Mouse (Mus musculus) stomach, embryonic 15.5 days (tissue): ENCODE results near the gene D430041D05Rik. TPM values are rescaled to one million over a fixed set of nuclear protein-coding genes. Genes with fewer than 3 reads are reported as not detected.

Experiments used
- ATAC-seq: fragments of 200-750 bp; cut with Nextera tagmentation; 2 replicates; pipeline ENCODE4 v1.8.0; 2017; ENCODE audit warnings: low read depth, moderate number of reproducible peaks, moderate TSS enrichment; ENCODE audit not compliant: insufficient read depth, low FRiP score
- H3K27ac ChIP-seq: fragments of 300-500 bp; sonication (generic); 2 replicates; pipeline ENCODE4 v1.5.1; 2015; ENCODE audit warnings: mild to moderate bottlenecking, inconsistent platforms
- H3K27me3 ChIP-seq: fragments of 300-500 bp; sonication (generic); replicated peaks from 2 replicates; pipeline ENCODE4 v1.6.1; 2015; ENCODE audit warnings: inconsistent platforms
- H3K36me3 ChIP-seq: fragments of 300-500 bp; sonication (generic); 2 replicates; pipeline ENCODE4 v1.6.1; 2015; ENCODE audit warnings: inconsistent platforms
- H3K4me1 ChIP-seq: fragments of 300-500 bp; sonication (generic); 2 replicates; pipeline ENCODE4 v1.6.1; 2015; ENCODE audit warnings: inconsistent platforms
- H3K4me2 ChIP-seq: fragments of 300-500 bp; sonication (generic); 2 replicates; pipeline ENCODE4 v1.6.1; 2015; ENCODE audit warnings: mild to moderate bottlenecking, inconsistent platforms
- H3K4me3 ChIP-seq: fragments of 300-500 bp; sonication (generic); replicated peaks from 2 replicates; pipeline ENCODE4 v1.5.1; 2015; ENCODE audit warnings: inconsistent platforms
- H3K9ac ChIP-seq: fragments of 300-500 bp; sonication (generic); 2 replicates; pipeline ENCODE4 v1.6.1; 2015; ENCODE audit warnings: inconsistent platforms
- H3K9me3 ChIP-seq: fragments of 300-500 bp; sonication (generic); 2 replicates; pipeline ENCODE4 v1.6.1; 2016; ENCODE audit warnings: inconsistent platforms
- WGBS: fragments of 180-500 bp; shearing (Covaris S2); methylation state at CpG from one replicate; pipeline ENCODE4 v1.1.7; 2015; 5-methylcytosine and 5-hydroxymethylcytosine counted together
- polyA plus RNA-seq: library from polyadenylated mRNA; unstranded; fragments of >200 nt; fragmentation: Nextera tagmentation; extraction: Ambion mirVana; gene quantifications from 2 replicates; pipeline ENCODE4 v1.2.1, GENCODE M21; 2015

The D430041D05Rik gene
- polyA plus RNA-seq, 1 experiment from 2014 or later = 0.19 TPM

- no peak overlapping the region for H3K4me3 ChIP-seq
- ATAC-seq = no peak
- no peak overlapping the region for H3K27ac ChIP-seq
- no peak overlapping the region for H3K4me2 ChIP-seq
- no peaks in the 10 kb centered on the region for H3K36me3 ChIP-seq
- H3K4me1 ChIP-seq = no peaks in the 10 kb centered on the region
- H3K9me3 ChIP-seq = no peaks in the 10 kb centered on the region
- no peak overlapping the region for H3K9ac ChIP-seq
- WGBS = 66% methylated on average over 4 of the region's 4 CpGs
- no peaks in the 10 kb centered on the region for H3K27me3 ChIP-seq
Measured at GRCm38 (mm10) chr2:104372156-104372555, 38.7 kb downstream of the D430041D05Rik start.

GRCm38 (mm10) chr2:104371606-104372130 lies 39.1 kb downstream of the D430041D05Rik start:
- 69% methylated on average over 6 of the region's 6 CpGs for WGBS
- H3K4me2 ChIP-seq = no peak overlapping the region

GRCm38 (mm10) chr2:104367836-104368298 lies 42.9 kb downstream of the D430041D05Rik start:
- no peak for ATAC-seq
- H3K27me3 ChIP-seq = no peaks in the 10 kb centered on the region
- no peak overlapping the region for H3K4me3 ChIP-seq
- 36% methylated on average over 6 of the region's 6 CpGs for WGBS
- H3K9me3 ChIP-seq = no peaks in the 10 kb centered on the region
- H3K4me1 ChIP-seq = no peaks in the 10 kb centered on the region
- H3K27ac ChIP-seq = no peak overlapping the region
- H3K36me3 ChIP-seq = no peaks in the 10 kb centered on the region
- H3K9ac ChIP-seq = no peak overlapping the region
- no peak overlapping the region for H3K4me2 ChIP-seq

More at GRCm38 (mm10) chr2:104371606-104372130, 39.1 kb downstream of the D430041D05Rik start:
- ATAC-seq = no peak
- Histone ChIP-seq H3K4me1 (no peaks in the 10 kb centered on the region), H3K4me3 (no peak overlapping the region), H3K27me3 (no peaks in the 10 kb centered on the region), H3K27ac (no peak overlapping the region), H3K9ac (no peak overlapping the region), H3K36me3 (no peaks in the 10 kb centered on the region), H3K9me3 (no peaks in the 10 kb centered on the region)

- no peaks in the 10 kb centered on the region for H3K4me1 ChIP-seq
- H3K4me2 ChIP-seq = no peak overlapping the region
- H3K36me3 ChIP-seq = no peaks in the 10 kb centered on the region
- no peaks in the 10 kb centered on the region for H3K9me3 ChIP-seq
- 61% methylated on average over 2 of the region's 2 CpGs for WGBS
- H3K27ac ChIP-seq = no peak overlapping the region
- H3K4me3 ChIP-seq = no peak overlapping the region
- no peaks in the 10 kb centered on the region for H3K27me3 ChIP-seq
- no peak for ATAC-seq
- H3K9ac ChIP-seq = no peak overlapping the region
Measured at GRCm38 (mm10) chr2:104367291-104367690, 43.5 kb downstream of the D430041D05Rik start.

- WGBS = 68% methylated on average over 3 of the region's 3 CpGs
- no peaks in the 10 kb centered on the region for H3K27me3 ChIP-seq
- no peaks in the 10 kb centered on the region for H3K4me1 ChIP-seq
- no peak for ATAC-seq
- no peaks in the 10 kb centered on the region for H3K36me3 ChIP-seq
- H3K9ac ChIP-seq = no peak overlapping the region
- no peak overlapping the region for H3K4me2 ChIP-seq
- no peak overlapping the region for H3K27ac ChIP-seq
- no peaks in the 10 kb centered on the region for H3K9me3 ChIP-seq
- H3K4me3 ChIP-seq = no peak overlapping the region
Measured at GRCm38 (mm10) chr2:104359305-104359704, 51.5 kb downstream of the D430041D05Rik start.

GRCm38 (mm10) chr2:104358881-104359280 lies 51.9 kb downstream of the D430041D05Rik start:
- Histone ChIP-seq H3K36me3 (no peaks in the 10 kb centered on the region), H3K27me3 (no peaks in the 10 kb centered on the region), H3K9ac (no peak overlapping the region), H3K4me1 (no peaks in the 10 kb centered on the region), H3K27ac (no peak overlapping the region), H3K4me3 (no peak overlapping the region), H3K9me3 (no peaks in the 10 kb centered on the region), H3K4me2 (no peak overlapping the region)
- no peak for ATAC-seq
- 58% methylated on average over 1 of the region's 1 CpGs for WGBS

GRCm38 (mm10) chr2:104356531-104356930 lies 54.3 kb downstream of the D430041D05Rik start:
- no peak overlapping the region for H3K9ac ChIP-seq
- H3K4me2 ChIP-seq = no peak overlapping the region
- no peaks in the 10 kb centered on the region for H3K36me3 ChIP-seq
- H3K27ac ChIP-seq = no peak overlapping the region
- H3K9me3 ChIP-seq = no peaks in the 10 kb centered on the region
- no peak overlapping the region for H3K4me3 ChIP-seq
- H3K27me3 ChIP-seq = no peaks in the 10 kb centered on the region
- WGBS = 81% methylated on average over 4 of the region's 4 CpGs
- ATAC-seq = no peak
- H3K4me1 ChIP-seq = no peaks in the 10 kb centered on the region

- Histone ChIP-seq H3K4me1 (no peaks in the 10 kb centered on the region), H3K27me3 (no peaks in the 10 kb centered on the region), H3K36me3 (no peaks in the 10 kb centered on the region), H3K9ac (no peak overlapping the region), H3K4me2 (no peak overlapping the region), H3K27ac (no peak overlapping the region), H3K4me3 (no peak overlapping the region), H3K9me3 (no peaks in the 10 kb centered on the region)
- no peak for ATAC-seq
Measured at GRCm38 (mm10) chr2:104354117-104354516, 56.7 kb downstream of the D430041D05Rik start.

GRCm38 (mm10) chr2:104352204-104352493 lies 58.7 kb downstream of the D430041D05Rik start:
- Histone ChIP-seq H3K27me3 (no peaks in the 10 kb centered on the region), H3K36me3 (no peaks in the 10 kb centered on the region), H3K4me3 (no peak overlapping the region), H3K9me3 (no peaks in the 10 kb centered on the region), H3K27ac (no peak overlapping the region), H3K9ac (no peak overlapping the region), H3K4me1 (no peaks in the 10 kb centered on the region), H3K4me2 (no peak overlapping the region)
- no peak for ATAC-seq
- 86% methylated on average over 1 of the region's 1 CpGs for WGBS

GRCm38 (mm10) chr2:104351415-104352203 lies 59.2 kb downstream of the D430041D05Rik start:
- Histone ChIP-seq H3K9ac (no peak overlapping the region), H3K36me3 (no peaks in the 10 kb centered on the region), H3K9me3 (no peaks in the 10 kb centered on the region), H3K27me3 (no peaks in the 10 kb centered on the region), H3K4me3 (no peak overlapping the region), H3K4me2 (no peak overlapping the region), H3K27ac (no peak overlapping the region), H3K4me1 (no peaks in the 10 kb centered on the region)
- 74% methylated on average over 13 of the region's 13 CpGs for WGBS
- no peak for ATAC-seq

- no peak overlapping the region for H3K27ac ChIP-seq
- no peaks in the 10 kb centered on the region for H3K27me3 ChIP-seq
- no peaks in the 10 kb centered on the region for H3K4me1 ChIP-seq
- H3K9ac ChIP-seq = no peak overlapping the region
- H3K4me2 ChIP-seq = no peak overlapping the region
- H3K4me3 ChIP-seq = no peak overlapping the region
- ATAC-seq = no peak
- H3K9me3 ChIP-seq = no peaks in the 10 kb centered on the region
- H3K36me3 ChIP-seq = no peaks in the 10 kb centered on the region
Measured at GRCm38 (mm10) chr2:104337619-104338018, 73.2 kb downstream of the D430041D05Rik start.

- no peaks in the 10 kb centered on the region for H3K27me3 ChIP-seq
- H3K4me1 ChIP-seq = no peaks in the 10 kb centered on the region
- no peak for ATAC-seq
- H3K36me3 ChIP-seq = no peaks in the 10 kb centered on the region
- H3K9ac ChIP-seq = no peak overlapping the region
- no peak overlapping the region for H3K4me3 ChIP-seq
- H3K4me2 ChIP-seq = no peak overlapping the region
- no peak overlapping the region for H3K27ac ChIP-seq
- 70% methylated on average over 6 of the region's 6 CpGs for WGBS
- H3K9me3 ChIP-seq = no peaks in the 10 kb centered on the region
Measured at GRCm38 (mm10) chr2:104335824-104336223, 75.0 kb downstream of the D430041D05Rik start.
